Mouse (Mus musculus): ENCODE results near the gene Gm10428. TPM values are rescaled to one million over a fixed set of nuclear protein-coding genes. Genes with fewer than 3 reads are reported as not detected.

Gm10428 gene
- total RNA-seq (2014; rRNA removed; ENCODE audit: low replicate concordance) = not detected in 2 replicates
- not detected in 2 replicates for polyA plus RNA-seq (2015; fragmentation: Nextera tagmentation; extraction: Ambion mirVana)

DNA sequence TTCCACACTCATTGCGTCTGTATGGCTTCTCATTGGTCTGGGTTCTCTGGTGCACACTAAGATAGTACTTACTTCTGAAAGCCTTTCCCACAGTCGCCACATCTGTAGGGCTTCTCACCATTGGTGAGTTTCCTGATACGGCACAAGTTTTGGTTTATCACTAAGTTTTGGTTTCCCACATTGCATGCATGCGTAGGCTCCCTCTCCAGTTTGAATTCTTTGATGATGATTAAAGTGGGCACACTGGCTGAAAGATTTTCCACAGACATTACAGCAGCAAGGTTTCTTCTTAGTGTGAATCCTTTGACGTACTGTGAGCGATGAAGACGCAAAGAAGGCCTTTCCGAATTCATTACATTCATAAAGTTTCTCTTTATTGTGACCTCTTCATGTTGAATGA is at the start of gene Gm10428:
Gene Gm10428, plus strand, starts transcription at position 321 of the 400 bp plus-strand sequence.
- TF ChIP-seq EP300 (IDR thresholded peaks at IDR 0.05; ENCODE audit: low read depth) (no peak), CTCF (IDR thresholded peaks at IDR 0.05; ENCODE audit: low read depth) (no peak)
- H3K27ac ChIP-seq (ENCODE audit: low read depth) = no peak within 1 kb of the TSS
- H3K4me3 ChIP-seq (ENCODE audit: low read depth, low read length) = no peak within 1 kb of the TSS
- peaks cover 4% of the 10 kb centered on the region; the same call in 1 of the 2 replicates for H3K4me1 ChIP-seq (ENCODE audit: control insufficient read depth, insufficient read depth)
- H3K9ac ChIP-seq (replicated peaks; ENCODE audit: low read depth, low read length) = no peak within 1 kb of the TSS
- H3K27me3 ChIP-seq (ENCODE audit: control insufficient read depth, insufficient read depth, low read length) = peaks cover 4% of the 10 kb centered on the region; the same call in 1 of the 2 replicates
- no peaks in the 10 kb centered on the region for H3K36me3 ChIP-seq (replicated peaks; ENCODE audit: control insufficient read depth, insufficient read depth, low read length)
- WGBS = 80% methylated on average over 8 of the region's 8 CpGs
- ATAC-seq (ENCODE audit: insufficient read depth, low read depth) (no peak), DNase-seq (ENCODE audit: low spot score) (no peak)
- no peak within 1 kb of the TSS for H3K4me2 ChIP-seq (ENCODE audit: low read depth, low read length)
- no peaks in the 10 kb centered on the region for H3K9me3 ChIP-seq (replicated peaks; ENCODE audit: control insufficient read depth, low read length)

GRCm38 (mm10) chr11:62706141-62706540 is 46.8 kb upstream of the Gm10428 start:
- no peaks in the 10 kb centered on the region for H3K4me1 ChIP-seq (ENCODE audit: control insufficient read depth, insufficient read depth)
- no peak overlapping the region for H3K9ac ChIP-seq (replicated peaks; ENCODE audit: low read depth, low read length)
- H3K4me2 ChIP-seq (ENCODE audit: low read depth, low read length) = no peak overlapping the region
- no peaks in the 10 kb centered on the region for H3K9me3 ChIP-seq (replicated peaks; ENCODE audit: control insufficient read depth, low read length)
- 86% methylated on average over 2 of the region's 2 CpGs for WGBS
- no peak for ATAC-seq (ENCODE audit: insufficient read depth, low read depth)
- no peaks in the 10 kb centered on the region for H3K27me3 ChIP-seq (ENCODE audit: control insufficient read depth, insufficient read depth, low read length)
- no peak for DNase-seq (ENCODE audit: low spot score)
- TF ChIP-seq EP300 (IDR thresholded peaks at IDR 0.05; ENCODE audit: low read depth) = no peak
- no peak for TF ChIP-seq CTCF (IDR thresholded peaks at IDR 0.05; ENCODE audit: low read depth)
- no peak overlapping the region for H3K27ac ChIP-seq (ENCODE audit: low read depth)
- H3K4me3 ChIP-seq (ENCODE audit: low read depth, low read length) = no peak overlapping the region
- H3K36me3 ChIP-seq (replicated peaks; ENCODE audit: control insufficient read depth, insufficient read depth, low read length) = no peaks in the 10 kb centered on the region

DNA sequence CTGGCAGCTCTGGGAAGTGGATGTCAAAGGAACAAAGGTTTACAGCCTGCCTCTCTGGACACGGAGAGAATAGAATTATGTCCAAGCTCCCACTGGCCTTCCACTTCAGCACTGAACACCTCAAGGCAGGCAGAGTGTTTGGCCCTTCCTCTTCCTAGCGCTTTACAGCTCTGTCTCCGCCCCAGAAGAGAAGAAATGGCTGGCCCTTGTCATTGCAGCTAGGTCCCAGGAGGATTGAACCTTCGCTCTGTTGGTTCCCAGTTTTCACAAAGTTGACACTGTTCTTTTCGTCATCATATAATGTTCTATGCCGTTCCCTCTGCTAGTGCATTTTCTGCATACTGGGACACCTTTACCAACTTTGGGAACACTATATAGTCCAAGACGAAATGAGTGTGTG is 44.6 kb upstream of the Gm10428 start:
- WGBS = 70% methylated on average over 7 of the region's 7 CpGs

GRCm38 (mm10) chr11:62710657-62711056 is 42.2 kb upstream of the Gm10428 start:
- H3K36me3 ChIP-seq (replicated peaks; ENCODE audit: control insufficient read depth, insufficient read depth, low read length) = peaks cover 21% of the 10 kb centered on the region
- TF ChIP-seq EP300 (IDR thresholded peaks at IDR 0.05; ENCODE audit: low read depth) = no peak
- H3K27ac ChIP-seq (ENCODE audit: low read depth) = 0 out of 2 replicates have a peak overlapping the region, but pooled peaks have one; percentile 2
- no peak overlapping the region for H3K4me2 ChIP-seq (ENCODE audit: low read depth, low read length)
- no peak overlapping the region for H3K4me3 ChIP-seq (ENCODE audit: low read depth, low read length)
- H3K9me3 ChIP-seq (replicated peaks; ENCODE audit: control insufficient read depth, low read length) = no peaks in the 10 kb centered on the region
- H3K9ac ChIP-seq (replicated peaks; ENCODE audit: low read depth, low read length) = no peak overlapping the region
- DNase-seq (ENCODE audit: low spot score) (peak; percentile 46), ATAC-seq (ENCODE audit: insufficient read depth, low read depth) (peak; percentile 69)
- no peaks in the 10 kb centered on the region for H3K27me3 ChIP-seq (ENCODE audit: control insufficient read depth, insufficient read depth, low read length)
- 51% methylated on average over 5 of the region's 5 CpGs for WGBS
- no peaks in the 10 kb centered on the region for H3K4me1 ChIP-seq (ENCODE audit: control insufficient read depth, insufficient read depth)

More for the DNA sequence above, 44.6 kb upstream of the Gm10428 start:
- H3K4me3 ChIP-seq (ENCODE audit: low read depth, low read length) = no peak overlapping the region
- no peak overlapping the region for H3K4me2 ChIP-seq (ENCODE audit: low read depth, low read length)
- H3K27me3 ChIP-seq (ENCODE audit: control insufficient read depth, insufficient read depth, low read length) = no peaks in the 10 kb centered on the region
- H3K4me1 ChIP-seq (ENCODE audit: control insufficient read depth, insufficient read depth) = no peaks in the 10 kb centered on the region
- no peak overlapping the region for H3K9ac ChIP-seq (replicated peaks; ENCODE audit: low read depth, low read length)
- H3K36me3 ChIP-seq (replicated peaks; ENCODE audit: control insufficient read depth, insufficient read depth, low read length) = 0 out of 2 replicates have a peak, but pooled peaks cover 4% of the 10 kb centered on the region
- H3K9me3 ChIP-seq (replicated peaks; ENCODE audit: control insufficient read depth, low read length) = no peaks in the 10 kb centered on the region
- no peak for DNase-seq (ENCODE audit: low spot score)
- ATAC-seq (ENCODE audit: insufficient read depth, low read depth) = no peak
- no peak for TF ChIP-seq CTCF (IDR thresholded peaks at IDR 0.05; ENCODE audit: low read depth)
- no peak for TF ChIP-seq EP300 (IDR thresholded peaks at IDR 0.05; ENCODE audit: low read depth)
- no peak overlapping the region for H3K27ac ChIP-seq (ENCODE audit: low read depth)

DNA sequence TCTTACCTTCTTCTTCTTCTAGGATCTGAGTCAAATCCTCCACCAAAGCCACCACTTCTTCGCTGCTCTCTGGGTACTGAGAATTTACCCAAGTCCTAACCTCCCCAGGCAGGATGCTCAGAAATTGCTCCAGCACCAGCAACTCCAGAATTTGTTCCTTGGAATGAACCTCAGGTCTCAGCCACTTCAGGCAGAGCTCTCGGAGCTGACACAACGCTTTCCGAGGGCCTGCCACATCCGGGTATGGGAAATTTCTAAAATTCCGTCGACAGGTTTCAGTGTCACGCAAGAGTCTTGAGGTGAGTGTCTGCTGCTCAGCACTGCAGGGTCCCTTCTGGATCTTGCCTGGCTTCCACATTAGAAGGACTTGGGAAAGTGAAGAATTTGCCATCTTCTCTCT is 24.6 kb upstream of the Gm10428 start:
- no peak for DNase-seq (ENCODE audit: low spot score)
- Histone ChIP-seq H3K36me3 (replicated peaks; ENCODE audit: control insufficient read depth, insufficient read depth, low read length) (peaks cover 25% of the 10 kb centered on the region; the same call in 1 of the 2 replicates), H3K4me1 (ENCODE audit: control insufficient read depth, insufficient read depth) (no peaks in the 10 kb centered on the region), H3K4me3 (ENCODE audit: low read depth, low read length) (no peak overlapping the region), H3K27me3 (ENCODE audit: control insufficient read depth, insufficient read depth, low read length) (no peaks in the 10 kb centered on the region), H3K9me3 (replicated peaks; ENCODE audit: control insufficient read depth, low read length) (no peaks in the 10 kb centered on the region), H3K9ac (replicated peaks; ENCODE audit: low read depth, low read length) (no peak overlapping the region), H3K4me2 (ENCODE audit: low read depth, low read length) (no peak overlapping the region), H3K27ac (ENCODE audit: low read depth) (no peak overlapping the region)
- WGBS = 74% methylated on average over 8 of the region's 8 CpGs
- no peak for TF ChIP-seq EP300 (IDR thresholded peaks at IDR 0.05; ENCODE audit: low read depth)
- TF ChIP-seq CTCF (IDR thresholded peaks at IDR 0.05; ENCODE audit: low read depth) = no peak
- no peak for ATAC-seq (ENCODE audit: insufficient read depth, low read depth)
